8 mouse cellular contexts compared by ENCODE assay signal in genomic region chr1:135112661-135113060, GRCm38 (mm10). TPM values are rescaled to one million over a fixed set of nuclear protein-coding genes. Genes with fewer than 3 reads are reported as not detected.
DNase-seq lines count a peak whose midpoint lies in the region; ATAC-seq and TF ChIP-seq lines count a peak whose summit lies in the region.

No protein-coding gene starts in this region.

- TF ChIP-seq POLR2A in limb, embryonic 14.5 days (IDR thresholded peaks at IDR 0.05; ENCODE audit: borderline replicate concordance, extremely low read depth, insufficient read depth, insufficient read length), result no peak

- peak; percentile 79 for ATAC-seq in erythroid progenitor cell, adult 5-6 weeks (replicated peaks; ENCODE audit: low FRiP score, poor library complexity, severe bottlenecking)
- ATAC-seq in limb, embryonic 14.5 days (ENCODE audit: low FRiP score, low read depth), result no peak
- ATAC-seq in neural tube, embryonic 11.5 days (ENCODE audit: insufficient read depth, low FRiP score, low TSS enrichment), result no peak

- no peak overlapping the region for H3K4me2 ChIP-seq in limb, embryonic 14.5 days (replicated peaks; ENCODE audit: low read depth, low read length, severe bottlenecking)
- H3K4me2 ChIP-seq in neural tube, embryonic 11.5 days (ENCODE audit: low read depth), result no peak overlapping the region

- intact Hi-C loops in gastrocnemius, postnatal 14 days (cut with DNase I; ENCODE audit: low total_unique reads), result no loop called here

- no peak overlapping the region for H3K4me3 ChIP-seq in limb, embryonic 14.5 days (replicated peaks; ENCODE audit: low read length)
- H3K4me3 ChIP-seq in neural tube, embryonic 11.5 days (ENCODE audit: low read depth, low read length), result no peak overlapping the region

- H3K36me3 ChIP-seq in limb, embryonic 14.5 days (ENCODE audit: control insufficient read depth, insufficient read depth, low read length), result no peaks in the 10 kb centered on the region
- H3K36me3 ChIP-seq in neural tube, embryonic 11.5 days (ENCODE audit: control insufficient read depth, insufficient read depth, low read length), result no peaks in the 10 kb centered on the region

- no peaks in the 10 kb centered on the region for H3K9me3 ChIP-seq in limb, embryonic 14.5 days (ENCODE audit: control insufficient read depth, low read length)
- H3K9me3 ChIP-seq in neural tube, embryonic 11.5 days (ENCODE audit: control insufficient read depth, low read length), result no peaks in the 10 kb centered on the region

- no peaks in the 10 kb centered on the region for H3K27me3 ChIP-seq in limb, embryonic 14.5 days (ENCODE audit: control insufficient read depth, insufficient read depth, low read length)
- H3K27me3 ChIP-seq in neural tube, embryonic 11.5 days (ENCODE audit: control insufficient read depth, insufficient read depth, low read length), result no peaks in the 10 kb centered on the region

- no peak overlapping the region for H3K9ac ChIP-seq in limb, embryonic 14.5 days (ENCODE audit: low read depth, low read length, severe bottlenecking)
- no peak overlapping the region for H3K9ac ChIP-seq in neural tube, embryonic 11.5 days (ENCODE audit: low read length)

- 11% methylated on average over 8 of the region's 8 CpGs for WGBS in limb, embryonic 14.5 days
- 11% methylated on average over 8 of the region's 8 CpGs for WGBS in neural tube, embryonic 11.5 days

- H3K27ac ChIP-seq in limb, embryonic 14.5 days (replicated peaks; ENCODE audit: low read depth, low read length), result no peak overlapping the region
- H3K27ac ChIP-seq in neural tube, embryonic 11.5 days (ENCODE audit: low read depth, low read length), result no peak overlapping the region

- H3K4me1 ChIP-seq in limb, embryonic 14.5 days (ENCODE audit: control insufficient read depth, insufficient read depth, low read length), result no peaks in the 10 kb centered on the region
- no peaks in the 10 kb centered on the region for H3K4me1 ChIP-seq in neural tube, embryonic 11.5 days (ENCODE audit: control insufficient read depth, insufficient read depth, low read length)

- peak; percentile 36 for DNase-seq in gastrocnemius, adult 18-20 months (ENCODE audit: low spot score)
- DNase-seq in gastrocnemius, postnatal 25 days, result no peak
- DNase-seq in 416B (ENCODE audit: low read depth) (peak; percentile 78), R1 (ENCODE audit: low read depth, low spot score) (peak; percentile 79)
- peak; percentile 46 for DNase-seq in limb, embryonic 14.5 days (ENCODE audit: low spot score)
- peak; percentile 59 for DNase-seq in neural tube, embryonic 11.5 days (ENCODE audit: low spot score)
- no peak for DNase-seq in gastrocnemius, postnatal 14 days

RNA-seq across cellular contexts. Expression of gene Lgr6, which starts 7.6 kb away (rescaled TPM):
- under 1 TPM; 0.11 to 0.57 TPM for total RNA-seq in gastrocnemius, adult 18-20 months (2021)
- total RNA-seq in gastrocnemius, postnatal 25 days (2021), result under 1 TPM; 0.51 to 0.54 TPM
- not detected in 2 replicates for total RNA-seq in erythroid progenitor cell, adult 5-6 weeks (2015; ENCODE audit: low replicate concordance)
- total RNA-seq in erythroid progenitor cell, adult 5-6 weeks (2017; ENCODE audit: low replicate concordance), result not detected in 2 replicates
- 3.2 and 4.2 TPM in 2 replicates for polyA plus RNA-seq in limb, embryonic 14.5 days (2012; rRNA removed)
- 8.3 and 9.5 TPM in 2 replicates for polyA plus RNA-seq in limb, embryonic 14.5 days (2014; fragmentation: Nextera tagmentation; extraction: Ambion mirVana)
- polyA plus RNA-seq in neural tube, embryonic 11.5 days (2014; fragmentation: Nextera tagmentation; extraction: Ambion mirVana), result 0.41 and 0.52 TPM in 2 replicates
- total RNA-seq in gastrocnemius, postnatal 14 days (2021), result 1 to 10 TPM in 1 of 2 experiments, under 1 TPM in 1; 0.88 to 1.1 TPM

RNA-seq across cellular contexts. Expression of gene Ptpn7, which starts 19.8 kb away (rescaled TPM):
- under 1 TPM; 0.07 to 0.14 TPM for total RNA-seq in gastrocnemius, adult 18-20 months (2021)
- total RNA-seq in gastrocnemius, postnatal 25 days (2021), result under 1 TPM; 0.20 to 0.38 TPM
- total RNA-seq in erythroid progenitor cell, adult 5-6 weeks (2015; ENCODE audit: low replicate concordance), result 8.3 and 12.2 TPM in 2 replicates
- 10.8 and 11.9 TPM in 2 replicates for total RNA-seq in erythroid progenitor cell, adult 5-6 weeks (2017; ENCODE audit: low replicate concordance)
- 3.6 and 3.9 TPM in 2 replicates for polyA plus RNA-seq in limb, embryonic 14.5 days (2012; rRNA removed)
- polyA plus RNA-seq in limb, embryonic 14.5 days (2014; fragmentation: Nextera tagmentation; extraction: Ambion mirVana), result 3.1 and 4.2 TPM in 2 replicates
- polyA plus RNA-seq in neural tube, embryonic 11.5 days (2014; fragmentation: Nextera tagmentation; extraction: Ambion mirVana), result 1.6 and 1.7 TPM in 2 replicates
- under 1 TPM; 0.18 to 0.41 TPM for total RNA-seq in gastrocnemius, postnatal 14 days (2021)

RNA-seq across cellular contexts. Expression of gene Arl8a, which starts 34.0 kb away (rescaled TPM):
- 10 to 100 TPM; 17.4 to 22.5 TPM for total RNA-seq in gastrocnemius, adult 18-20 months (2021)
- 10 to 100 TPM; 14.9 to 15.7 TPM for total RNA-seq in gastrocnemius, postnatal 25 days (2021)
- total RNA-seq in erythroid progenitor cell, adult 5-6 weeks (2015; ENCODE audit: low replicate concordance), result 19.3 and 21.3 TPM in 2 replicates
- total RNA-seq in erythroid progenitor cell, adult 5-6 weeks (2017; ENCODE audit: low replicate concordance), result 12.3 and 17.8 TPM in 2 replicates
- polyA plus RNA-seq in limb, embryonic 14.5 days (2012; rRNA removed), result 88.1 and 88.8 TPM in 2 replicates
- 54.5 and 67.1 TPM in 2 replicates for polyA plus RNA-seq in limb, embryonic 14.5 days (2014; fragmentation: Nextera tagmentation; extraction: Ambion mirVana)
- 104 and 111 TPM in 2 replicates for polyA plus RNA-seq in neural tube, embryonic 11.5 days (2014; fragmentation: Nextera tagmentation; extraction: Ambion mirVana)
- 10 to 100 TPM; 25.1 to 26.8 TPM for total RNA-seq in gastrocnemius, postnatal 14 days (2021)

RNA-seq across cellular contexts. Expression of gene Gpr37l1, which starts 54.8 kb away (rescaled TPM):
- under 1 TPM; 0.46 to 0.55 TPM for total RNA-seq in gastrocnemius, adult 18-20 months (2021)
- under 1 TPM; 0.59 to 0.83 TPM for total RNA-seq in gastrocnemius, postnatal 25 days (2021)
- not detected in 2 replicates for total RNA-seq in erythroid progenitor cell, adult 5-6 weeks (2015; ENCODE audit: low replicate concordance)
- not detected in 2 replicates for total RNA-seq in erythroid progenitor cell, adult 5-6 weeks (2017; ENCODE audit: low replicate concordance)
- polyA plus RNA-seq in limb, embryonic 14.5 days (2012; rRNA removed), result 0.08 and 0.13 TPM in 2 replicates
- 0.14 TPM in 1 of 2 replicates, not detected in the other for polyA plus RNA-seq in limb, embryonic 14.5 days (2014; fragmentation: Nextera tagmentation; extraction: Ambion mirVana)
- not detected in 2 replicates for polyA plus RNA-seq in neural tube, embryonic 11.5 days (2014; fragmentation: Nextera tagmentation; extraction: Ambion mirVana)
- 1 to 10 TPM in 1 of 2 experiments, under 1 TPM in 1; 0.78 to 2.5 TPM for total RNA-seq in gastrocnemius, postnatal 14 days (2021)

Comparison
In these comparisons a context has a peak if more than half of its experiments do, and no peak if none do; other contexts are left out.
1. DNase-seq: peak in gastrocnemius, adult 18-20 months (single experiment), 416B (single experiment), R1 (single experiment), limb, embryonic 14.5 days (single experiment) and neural tube, embryonic 11.5 days (single experiment); none in gastrocnemius, postnatal 25 days (single experiment) and gastrocnemius, postnatal 14 days (single experiment).
2. RNA of gene Ptpn7, which starts 19.8 kb away (total RNA-seq): 8.3 to 12.2 TPM in erythroid progenitor cell, adult 5-6 weeks; 0.18 to 0.41 TPM in gastrocnemius, postnatal 14 days, 0.20 to 0.38 TPM in gastrocnemius, postnatal 25 days and 0.07 to 0.14 TPM in gastrocnemius, adult 18-20 months; every median in the first group is over 4 times any median in the second.